Mouse (Mus musculus) heart, postnatal 0 days (tissue): ENCODE measurements around the gene Kpna2.

Source experiments
- CTCF ChIP-seq: IDR thresholded peaks from 2 replicates; pipeline ENCODE4 v1.5.1; 2016; ENCODE audit warnings: antibody characterized with exemption, control low read depth, low read depth
- EP300 ChIP-seq: IDR thresholded peaks from 2 replicates; pipeline ENCODE4 v1.6.1; 2016; ENCODE audit warnings: antibody characterized with exemption, low read depth

DNA sequence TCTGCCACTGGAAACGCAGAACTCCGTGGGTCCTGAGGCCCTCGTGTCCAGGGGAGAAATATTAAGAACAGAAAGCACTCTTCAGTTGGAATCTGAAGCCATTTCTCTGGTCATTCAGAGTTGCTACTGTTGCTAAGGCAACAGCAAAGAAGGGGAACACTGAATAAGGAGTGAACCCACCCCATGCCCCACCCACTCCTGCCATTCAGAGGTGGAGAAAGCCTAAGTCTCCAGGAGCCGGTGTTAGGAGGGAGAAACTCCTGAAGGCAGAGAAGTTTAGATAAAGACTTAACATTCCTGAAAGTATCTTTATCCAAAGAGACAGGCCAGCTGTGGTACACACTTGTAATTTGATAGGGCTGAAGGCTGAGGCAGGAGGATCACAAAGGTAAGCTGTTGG lies 20.0 kb upstream of the Kpna2 start:
- TF ChIP-seq CTCF (no peak), EP300 (no peak)
